Mouse (Mus musculus): ENCODE results near the gene Gm11239. TPM values are rescaled to one million over a fixed set of nuclear protein-coding genes. Genes with fewer than 3 reads are reported as not detected.

The Gm11239 gene
- not detected for polyA plus RNA-seq (2015; fragmentation: Illumina TruSeq; extraction: RNeasy Lipid Tissue Mini Kit (QIAGEN cat#74804); ENCODE audit: low read depth, low replicate concordance)

DNA sequence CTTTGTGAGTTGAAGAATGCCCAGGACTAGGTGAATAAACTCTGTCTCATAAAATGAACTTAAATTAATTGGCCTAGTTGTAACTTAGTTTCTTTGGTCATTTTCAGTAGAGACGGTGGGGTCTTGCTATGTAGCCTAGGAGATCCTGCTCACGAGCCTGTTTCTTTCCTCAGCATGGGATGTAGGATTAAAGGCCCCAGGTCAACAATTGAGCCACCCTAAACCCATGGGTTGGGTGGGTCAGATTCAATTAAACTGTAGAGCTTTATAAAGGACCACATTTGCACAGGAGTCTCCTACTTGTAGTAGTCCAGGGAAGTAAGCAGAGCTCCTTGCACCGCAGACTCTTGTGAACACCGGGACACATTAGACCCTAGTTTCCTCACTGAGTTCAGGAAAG lies at the start of gene Gm11239:
Gene Gm11239 (plus strand): TSS at position 301 of the 400 bp plus-strand sequence.

DNA sequence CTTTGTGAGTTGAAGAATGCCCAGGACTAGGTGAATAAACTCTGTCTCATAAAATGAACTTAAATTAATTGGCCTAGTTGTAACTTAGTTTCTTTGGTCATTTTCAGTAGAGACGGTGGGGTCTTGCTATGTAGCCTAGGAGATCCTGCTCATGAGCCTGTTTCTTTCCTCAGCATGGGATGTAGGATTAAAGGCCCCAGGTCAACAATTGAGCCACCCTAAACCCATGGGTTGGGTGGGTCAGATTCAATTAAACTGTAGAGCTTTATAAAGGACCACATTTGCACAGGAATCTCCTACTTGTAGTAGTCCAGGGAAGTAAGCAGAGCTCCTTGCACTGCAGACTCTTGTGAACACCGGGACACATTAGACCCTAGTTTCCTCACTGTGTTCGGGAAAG lies 45.5 kb upstream of the Gm11239 start, which contains the start of gene Gm11237:
Gene Gm11237 (plus strand): TSS at position 301 of the 400 bp plus-strand sequence.

DNA sequence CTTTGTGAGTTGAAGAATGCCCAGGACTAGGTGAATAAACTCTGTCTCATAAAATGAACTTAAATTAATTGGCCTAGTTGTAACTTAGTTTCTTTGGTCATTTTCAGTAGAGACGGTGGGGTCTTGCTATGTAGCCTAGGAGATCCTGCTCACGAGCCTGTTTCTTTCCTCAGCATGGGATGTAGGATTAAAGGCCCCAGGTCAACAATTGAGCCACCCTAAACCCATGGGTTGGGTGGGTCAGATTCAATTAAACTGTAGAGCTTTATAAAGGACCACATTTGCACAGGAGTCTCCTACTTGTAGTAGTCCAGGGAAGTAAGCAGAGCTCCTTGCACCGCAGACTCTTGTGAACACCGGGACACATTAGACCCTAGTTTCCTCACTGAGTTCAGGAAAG lies 30.3 kb upstream of the Gm11239 start, which contains the start of gene Gm11236:
Gene Gm11236 (plus strand): TSS at position 301 of the 400 bp plus-strand sequence.

DNA sequence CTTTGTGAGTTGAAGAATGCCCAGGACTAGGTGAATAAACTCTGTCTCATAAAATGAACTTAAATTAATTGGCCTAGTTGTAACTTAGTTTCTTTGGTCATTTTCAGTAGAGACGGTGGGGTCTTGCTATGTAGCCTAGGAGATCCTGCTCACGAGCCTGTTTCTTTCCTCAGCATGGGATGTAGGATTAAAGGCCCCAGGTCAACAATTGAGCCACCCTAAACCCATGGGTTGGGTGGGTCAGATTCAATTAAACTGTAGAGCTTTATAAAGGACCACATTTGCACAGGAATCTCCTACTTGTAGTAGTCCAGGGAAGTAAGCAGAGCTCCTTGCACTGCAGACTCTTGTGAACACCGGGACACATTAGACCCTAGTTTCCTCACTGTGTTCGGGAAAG lies 15.1 kb downstream of the Gm11239 start, which contains the start of gene Gm428:
Gene Gm428 (plus strand): TSS at position 301 of the 400 bp plus-strand sequence.

Other genes with a start within 250 kb of the Gm11239 start
- gene Gm11238, start 60.5 kb upstream of the Gm11239 start, polyA plus RNA-seq (2015; fragmentation: Illumina TruSeq; extraction: RNeasy Lipid Tissue Mini Kit (QIAGEN cat#74804); ENCODE audit: low read depth, low replicate concordance): not detected
- not detected for gene Gm11237, start 45.4 kb upstream of the Gm11239 start, polyA plus RNA-seq (2015; fragmentation: Illumina TruSeq; extraction: RNeasy Lipid Tissue Mini Kit (QIAGEN cat#74804); ENCODE audit: low read depth, low replicate concordance)
- not detected for gene Gm11236, start 30.2 kb upstream of the Gm11239 start, polyA plus RNA-seq (2015; fragmentation: Illumina TruSeq; extraction: RNeasy Lipid Tissue Mini Kit (QIAGEN cat#74804); ENCODE audit: low read depth, low replicate concordance)
- gene Gm428, start 15.2 kb downstream of the Gm11239 start, polyA plus RNA-seq (2015; fragmentation: Illumina TruSeq; extraction: RNeasy Lipid Tissue Mini Kit (QIAGEN cat#74804); ENCODE audit: low read depth, low replicate concordance): not detected
- 0.10 TPM for gene Rasef, start 122.6 kb downstream of the Gm11239 start, polyA plus RNA-seq (2015; fragmentation: Illumina TruSeq; extraction: RNeasy Lipid Tissue Mini Kit (QIAGEN cat#74804); ENCODE audit: low read depth, low replicate concordance)
- gene Gm11758, start 207.9 kb downstream of the Gm11239 start, polyA plus RNA-seq (2015; fragmentation: Illumina TruSeq; extraction: RNeasy Lipid Tissue Mini Kit (QIAGEN cat#74804); ENCODE audit: low read depth, low replicate concordance): not detected
- not detected for gene Gm11757, start 222.8 kb downstream of the Gm11239 start, polyA plus RNA-seq (2015; fragmentation: Illumina TruSeq; extraction: RNeasy Lipid Tissue Mini Kit (QIAGEN cat#74804); ENCODE audit: low read depth, low replicate concordance)
- gene Gm13871, start 237.6 kb downstream of the Gm11239 start, polyA plus RNA-seq (2015; fragmentation: Illumina TruSeq; extraction: RNeasy Lipid Tissue Mini Kit (QIAGEN cat#74804); ENCODE audit: low read depth, low replicate concordance): not detected